Mouse (Mus musculus) G1E (cell line): ENCODE measurements at regions not wholly inside any gene's neighbourhood (a gene's known extent, or its start where the extent isn't known, plus 50 kb on each side); places are given as distances from the start of the nearest gene placed in this dataset.

ENCODE experiments used
- CTCF ChIP-seq: IDR thresholded peaks from 2 replicates; pipeline ENCODE4 v1.5.1; 2012; ENCODE audit warnings: low read depth, low read length, inconsistent platforms, mixed read lengths
- GATA1 ChIP-seq: IDR thresholded peaks from 2 replicates; pipeline ENCODE4 v1.6.1; 2012; ENCODE audit warnings: borderline replicate concordance, low read length, inconsistent platforms, mixed read lengths

DNA sequence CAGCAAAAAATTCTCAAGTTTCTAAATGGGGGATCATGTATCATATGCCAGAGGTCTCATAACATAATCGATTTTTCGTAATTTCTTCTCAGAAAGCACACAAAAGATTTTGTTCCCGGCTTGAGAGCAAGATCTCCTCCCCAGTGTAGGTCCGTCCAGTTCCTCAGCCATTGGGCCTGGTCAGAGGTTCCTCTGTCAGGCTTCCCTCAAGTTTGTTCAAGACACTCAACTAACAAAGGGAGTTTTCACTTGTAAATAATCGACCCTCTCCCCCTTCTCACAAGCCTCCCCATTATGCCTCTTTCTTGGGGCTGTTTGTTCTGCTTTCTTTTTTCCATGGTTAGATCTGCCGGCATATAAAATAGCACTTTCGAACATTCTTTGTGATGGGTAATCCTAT, 539.7 kb downstream of the Ptprc start:
- no peak for TF ChIP-seq CTCF
- no peak for TF ChIP-seq GATA1
